Mouse (Mus musculus) hindbrain, embryonic 11.5 days (tissue): ENCODE results near the gene Trhde. TPM values are rescaled to one million over a fixed set of nuclear protein-coding genes. Genes with fewer than 3 reads are reported as not detected.

Experiments
- ATAC-seq: fragments of 200-750 bp; cut with Nextera tagmentation; 2 replicates; pipeline ENCODE4 v1.8.0; 2017; ENCODE audit warnings: mild to moderate bottlenecking, moderate TSS enrichment, moderate library complexity; ENCODE audit not compliant: low FRiP score
- DNase-seq: peaks from one replicate; pipeline ENCODE4 v3.0.0-alpha.2; 2015; ENCODE audit warnings: low spot score
- H3K27ac ChIP-seq: fragments of 300-500 bp; sonication (generic); 2 replicates; pipeline ENCODE4 v1.5.1; 2014; ENCODE audit warnings: mild to moderate bottlenecking, low read depth, low read length
- H3K27me3 ChIP-seq: fragments of 300-500 bp; sonication (generic); 2 replicates; pipeline ENCODE4 v1.6.1; 2014; ENCODE audit warnings: mild to moderate bottlenecking, low read length, moderate library complexity, mixed read lengths; ENCODE audit not compliant: control insufficient read depth, insufficient read depth
- H3K36me3 ChIP-seq: fragments of 300-500 bp; sonication (generic); 2 replicates; pipeline ENCODE4 v1.6.1; 2014; ENCODE audit warnings: mild to moderate bottlenecking, low read length, moderate library complexity, mixed read lengths; ENCODE audit not compliant: control insufficient read depth, insufficient read depth
- H3K4me1 ChIP-seq: fragments of 300-500 bp; sonication (generic); replicated peaks from 2 replicates; pipeline ENCODE4 v1.6.1; 2014; ENCODE audit warnings: low read length, mixed read lengths; ENCODE audit not compliant: control insufficient read depth, insufficient read depth
- H3K4me2 ChIP-seq: fragments of 300-500 bp; sonication (generic); replicated peaks from 2 replicates; pipeline ENCODE4 v1.6.1; 2014; ENCODE audit warnings: mild to moderate bottlenecking, low read depth, low read length
- H3K4me3 ChIP-seq: fragments of 300-500 bp; sonication (generic); 2 replicates; pipeline ENCODE4 v1.5.1; 2014; ENCODE audit warnings: low read depth, low read length
- H3K9ac ChIP-seq: fragments of 300-500 bp; sonication (generic); 2 replicates; pipeline ENCODE4 v1.6.1; 2014; ENCODE audit warnings: low read depth, low read length
- H3K9me3 ChIP-seq: fragments of 300-500 bp; sonication (generic); 2 replicates; pipeline ENCODE4 v1.6.1; 2016; ENCODE audit warnings: low read length; ENCODE audit not compliant: control insufficient read depth
- WGBS: fragments of 180-500 bp; shearing (Covaris S2); extraction: QIAGEN DNeasy Blood & Tissue Kit; methylation state at CpG from one replicate; pipeline ENCODE4 v1.1.7; 2014; 5-methylcytosine and 5-hydroxymethylcytosine counted together
- polyA plus RNA-seq: library from polyadenylated mRNA; unstranded; fragments of >200 nt; fragmentation: Nextera tagmentation; extraction: Ambion mirVana; gene quantifications from 2 replicates; pipeline ENCODE4 v1.2.1, GENCODE M21; 2014

Gene Trhde
- polyA plus RNA-seq, 1 experiment from 2014 or later: 1.3 TPM

- Histone ChIP-seq H3K9me3 (no peaks in the 10 kb centered on the region), H3K27ac (no peak overlapping the region), H3K9ac (no peak overlapping the region), H3K36me3 (no peaks in the 10 kb centered on the region), H3K4me2 (no peak overlapping the region), H3K4me1 (no peaks in the 10 kb centered on the region), H3K4me3 (no peak overlapping the region), H3K27me3 (no peaks in the 10 kb centered on the region)
- no peak for DNase-seq
- no peak for ATAC-seq
- 90% methylated on average over 9 of the region's 9 CpGs for WGBS
Observed at GRCm38 (mm10) chr10:114758614-114759013, 43.5 kb downstream of the Trhde start.

GRCm38 (mm10) chr10:114742755-114743705 lies 59.1 kb downstream of the Trhde start:
- 76% methylated on average over 15 of the region's 15 CpGs for WGBS
- DNase-seq (no peak), ATAC-seq (no peak)

GRCm38 (mm10) chr10:114739916-114740315 lies 62.2 kb downstream of the Trhde start:
- no peak overlapping the region for H3K4me2 ChIP-seq
- no peak overlapping the region for H3K9ac ChIP-seq
- no peaks in the 10 kb centered on the region for H3K9me3 ChIP-seq
- no peaks in the 10 kb centered on the region for H3K36me3 ChIP-seq
- H3K27ac ChIP-seq: no peak overlapping the region
- ATAC-seq: no peak
- H3K27me3 ChIP-seq: no peaks in the 10 kb centered on the region
- no peak overlapping the region for H3K4me3 ChIP-seq
- WGBS: 86% methylated on average over 5 of the region's 5 CpGs
- no peaks in the 10 kb centered on the region for H3K4me1 ChIP-seq
- DNase-seq: no peak

More at GRCm38 (mm10) chr10:114742755-114743705, 59.1 kb downstream of the Trhde start:
- no peaks in the 10 kb centered on the region for H3K4me1 ChIP-seq
- H3K36me3 ChIP-seq: no peaks in the 10 kb centered on the region
- no peak overlapping the region for H3K9ac ChIP-seq
- H3K4me2 ChIP-seq: no peak overlapping the region
- no peaks in the 10 kb centered on the region for H3K27me3 ChIP-seq
- H3K27ac ChIP-seq: no peak overlapping the region
- H3K4me3 ChIP-seq: no peak overlapping the region
- H3K9me3 ChIP-seq: no peaks in the 10 kb centered on the region

GRCm38 (mm10) chr10:114737581-114737980 lies 64.5 kb downstream of the Trhde start:
- Histone ChIP-seq H3K36me3 (no peaks in the 10 kb centered on the region), H3K9ac (no peak overlapping the region), H3K4me3 (no peak overlapping the region), H3K27me3 (no peaks in the 10 kb centered on the region), H3K27ac (no peak overlapping the region), H3K9me3 (no peaks in the 10 kb centered on the region), H3K4me1 (no peaks in the 10 kb centered on the region), H3K4me2 (no peak overlapping the region)
- ATAC-seq: no peak
- no peak for DNase-seq
- 98% methylated on average over 2 of the region's 2 CpGs for WGBS

- no peaks in the 10 kb centered on the region for H3K36me3 ChIP-seq
- no peaks in the 10 kb centered on the region for H3K4me1 ChIP-seq
- H3K9me3 ChIP-seq: no peaks in the 10 kb centered on the region
- DNase-seq (no peak), ATAC-seq (no peak)
- no peak overlapping the region for H3K4me2 ChIP-seq
- H3K4me3 ChIP-seq: no peak overlapping the region
- H3K27ac ChIP-seq: no peak overlapping the region
- WGBS: 88% methylated on average over 3 of the region's 3 CpGs
- H3K9ac ChIP-seq: no peak overlapping the region
- no peaks in the 10 kb centered on the region for H3K27me3 ChIP-seq
Observed at GRCm38 (mm10) chr10:114736377-114736776, 65.7 kb downstream of the Trhde start.

- no peak for ATAC-seq
- WGBS: 80% methylated on average over 5 of the region's 5 CpGs
- no peaks in the 10 kb centered on the region for H3K9me3 ChIP-seq
- H3K4me1 ChIP-seq: no peaks in the 10 kb centered on the region
- DNase-seq: no peak
- no peak overlapping the region for H3K4me3 ChIP-seq
- no peaks in the 10 kb centered on the region for H3K36me3 ChIP-seq
- no peaks in the 10 kb centered on the region for H3K27me3 ChIP-seq
- H3K27ac ChIP-seq: no peak overlapping the region
- H3K4me2 ChIP-seq: no peak overlapping the region
- no peak overlapping the region for H3K9ac ChIP-seq
Observed at GRCm38 (mm10) chr10:114735678-114736077, 66.4 kb downstream of the Trhde start.

- Histone ChIP-seq H3K4me2 (no peak overlapping the region), H3K36me3 (no peaks in the 10 kb centered on the region), H3K9me3 (no peaks in the 10 kb centered on the region), H3K4me3 (no peak overlapping the region), H3K4me1 (no peaks in the 10 kb centered on the region), H3K27ac (no peak overlapping the region), H3K27me3 (no peaks in the 10 kb centered on the region), H3K9ac (no peak overlapping the region)
- ATAC-seq (no peak), DNase-seq (no peak)
- 95% methylated on average over 2 of the region's 2 CpGs for WGBS
Observed at GRCm38 (mm10) chr10:114735111-114735510, 67.0 kb downstream of the Trhde start.

- WGBS: 77% methylated on average over 2 of the region's 2 CpGs
- Histone ChIP-seq H3K36me3 (no peaks in the 10 kb centered on the region), H3K4me2 (no peak overlapping the region), H3K4me3 (no peak overlapping the region), H3K9me3 (no peaks in the 10 kb centered on the region), H3K27me3 (no peaks in the 10 kb centered on the region), H3K9ac (no peak overlapping the region), H3K27ac (no peak overlapping the region), H3K4me1 (no peaks in the 10 kb centered on the region)
- DNase-seq (peak; percentile 21), ATAC-seq (no peak)
Observed at GRCm38 (mm10) chr10:114725591-114725990, 76.5 kb downstream of the Trhde start.

GRCm38 (mm10) chr10:114701791-114702190 lies 100.3 kb downstream of the Trhde start:
- Histone ChIP-seq H3K4me1 (no peaks in the 10 kb centered on the region), H3K9ac (no peak overlapping the region), H3K27me3 (no peaks in the 10 kb centered on the region), H3K36me3 (no peaks in the 10 kb centered on the region), H3K9me3 (no peaks in the 10 kb centered on the region), H3K27ac (no peak overlapping the region), H3K4me3 (no peak overlapping the region), H3K4me2 (no peak overlapping the region)
- DNase-seq (no peak), ATAC-seq (no peak)
